Mouse (Mus musculus): ENCODE measurements around the gene Ankrd36.
"Not testable (repeated sequence)": the region's sequence is repeated elsewhere in the genome, so short reads cannot be mapped to it uniquely, and the experiment has no call there.

The Ankrd36 gene

DNA sequence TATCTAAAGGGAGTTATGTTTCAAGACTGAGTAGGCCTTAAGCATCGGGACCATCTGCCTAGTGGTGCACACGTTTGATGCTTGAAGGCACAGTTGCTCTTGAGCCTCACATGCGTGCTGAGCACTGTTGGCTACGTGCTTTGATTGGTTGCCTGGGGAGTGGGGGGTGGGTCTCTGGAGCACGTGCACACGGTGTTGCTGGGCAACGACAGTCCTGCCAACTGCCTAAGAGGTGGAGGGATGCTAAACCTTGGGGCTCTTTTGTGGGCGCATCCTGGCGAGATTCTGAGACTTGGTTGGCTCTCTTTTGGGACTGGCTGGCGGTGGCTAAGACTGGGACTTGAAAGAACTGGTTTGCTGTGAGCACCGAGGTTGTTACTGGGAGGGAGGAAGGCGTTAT lies at the start of gene Ankrd36:
Gene Ankrd36, plus strand, starts transcription at position 211 of the 400 bp plus-strand sequence.
- DNase-seq: no peak

DNA sequence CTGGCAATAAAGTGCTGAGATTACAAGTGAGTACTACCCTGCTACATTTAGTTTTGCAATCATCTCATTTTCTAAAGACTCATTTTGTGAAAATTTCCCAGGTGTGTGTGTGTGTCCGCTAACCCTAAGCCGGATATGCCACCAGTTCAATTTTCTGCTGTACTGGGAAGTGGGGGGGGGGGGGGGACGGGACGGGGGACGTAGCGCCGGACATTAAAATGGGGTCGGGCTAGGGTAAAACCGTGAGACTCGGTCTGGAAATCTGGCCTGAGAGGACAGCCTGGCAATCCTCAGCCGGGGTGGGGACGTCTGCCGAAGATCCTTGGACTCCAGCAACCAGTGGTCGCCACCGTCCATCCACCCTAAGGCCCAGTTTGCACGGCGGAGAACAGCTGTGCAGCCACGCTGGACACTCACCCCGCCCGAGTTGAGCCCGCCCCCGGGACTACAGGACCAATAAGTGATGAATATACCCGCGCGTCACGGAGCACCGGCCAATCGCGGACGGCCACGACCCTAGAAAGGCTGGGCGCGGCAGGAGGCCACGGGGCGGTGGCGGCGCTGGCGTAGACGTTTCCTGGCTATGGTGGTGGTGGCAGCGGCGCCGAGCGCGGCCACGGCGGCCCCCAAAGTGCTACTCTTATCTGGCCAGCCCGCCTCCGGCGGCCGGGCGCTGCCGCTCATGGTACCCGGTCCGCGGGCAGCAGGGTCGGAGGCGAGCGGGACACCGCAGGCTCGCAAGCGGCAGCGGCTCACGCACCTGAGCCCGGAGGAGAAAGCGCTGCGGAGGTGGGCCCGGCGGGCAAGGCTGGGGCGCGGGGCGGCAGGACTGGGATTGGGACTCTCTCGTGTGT lies 48.8 kb upstream of the Ankrd36 start, which contains the start of gene Xbp1:
Gene Xbp1, plus strand, starts transcription at position 248 of the 854 bp plus-strand sequence.
- DNase-seq: peak; percentile 98

GRCm38 (mm10) chr11:5521266-5521515 lies 48.3 kb upstream of the Ankrd36 start:
- no peak for DNase-seq

DNA sequence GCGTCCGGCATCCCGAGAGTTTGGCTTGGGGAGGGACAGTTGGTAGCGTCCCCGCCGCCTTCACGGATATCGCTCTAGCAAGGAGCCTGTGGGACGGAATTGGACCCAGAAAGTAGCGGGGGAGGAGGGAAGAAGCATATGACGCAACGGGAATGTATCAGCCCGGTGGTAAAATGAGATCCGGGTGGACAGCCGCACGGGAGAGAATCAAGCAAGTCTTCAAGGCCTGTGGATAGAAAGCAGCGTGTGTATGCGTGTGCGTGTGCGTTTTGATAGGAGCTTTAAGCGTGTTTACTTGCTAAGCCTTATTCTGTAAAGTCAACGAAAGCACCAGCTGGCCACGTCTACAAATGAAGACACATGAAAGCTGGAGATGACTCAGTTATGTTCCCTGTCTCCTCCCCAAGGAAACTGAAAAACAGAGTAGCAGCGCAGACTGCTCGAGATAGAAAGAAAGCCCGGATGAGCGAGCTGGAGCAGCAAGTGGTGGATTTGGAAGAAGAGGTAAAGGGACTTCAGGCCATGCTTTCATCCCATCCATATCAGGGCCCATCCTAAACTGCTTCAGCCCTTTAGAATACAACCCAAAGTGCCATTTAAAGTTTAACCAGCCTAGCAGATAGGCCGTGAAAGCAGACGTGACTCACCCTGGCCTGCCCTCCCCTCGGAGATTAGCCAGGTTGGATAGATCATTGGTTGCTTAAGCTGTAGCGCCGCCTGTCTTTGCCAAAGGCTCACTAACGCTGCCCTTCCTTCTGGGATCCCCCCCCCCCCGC lies 47.8 kb upstream of the Ankrd36 start:
- peak; percentile 85 for DNase-seq

DNA sequence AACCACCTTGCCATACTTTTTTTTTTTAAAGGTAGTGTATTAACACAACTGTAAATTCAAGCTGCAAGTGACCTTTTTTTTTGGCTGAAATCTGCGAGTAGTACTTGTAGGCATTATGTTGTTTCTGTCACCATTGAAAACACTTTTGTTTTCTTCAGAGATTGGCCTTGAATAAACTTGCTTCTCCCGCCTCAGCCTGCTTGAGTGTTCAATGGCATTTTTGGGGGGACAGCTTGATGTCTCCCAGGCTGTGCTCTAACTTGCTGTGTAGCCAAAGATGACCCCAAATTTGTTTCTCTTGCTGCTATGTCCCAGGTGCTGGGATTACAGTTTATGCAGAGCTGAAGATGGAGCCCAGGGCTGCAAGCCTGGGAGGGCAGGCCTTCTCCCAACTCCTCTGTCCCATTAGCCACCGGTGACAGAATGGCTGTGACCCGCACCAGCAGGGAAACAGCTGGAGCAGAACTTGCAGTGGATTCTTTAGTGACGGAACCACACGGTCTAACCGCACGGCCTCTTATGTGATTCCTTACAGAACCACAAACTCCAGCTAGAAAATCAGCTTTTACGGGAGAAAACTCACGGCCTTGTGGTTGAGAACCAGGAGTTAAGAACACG lies 46.6 kb upstream of the Ankrd36 start:
- DNase-seq: no peak

- no peak for DNase-seq
Observed at GRCm38 (mm10) chr11:5525418-5525817, 44.1 kb upstream of the Ankrd36 start.

DNA sequence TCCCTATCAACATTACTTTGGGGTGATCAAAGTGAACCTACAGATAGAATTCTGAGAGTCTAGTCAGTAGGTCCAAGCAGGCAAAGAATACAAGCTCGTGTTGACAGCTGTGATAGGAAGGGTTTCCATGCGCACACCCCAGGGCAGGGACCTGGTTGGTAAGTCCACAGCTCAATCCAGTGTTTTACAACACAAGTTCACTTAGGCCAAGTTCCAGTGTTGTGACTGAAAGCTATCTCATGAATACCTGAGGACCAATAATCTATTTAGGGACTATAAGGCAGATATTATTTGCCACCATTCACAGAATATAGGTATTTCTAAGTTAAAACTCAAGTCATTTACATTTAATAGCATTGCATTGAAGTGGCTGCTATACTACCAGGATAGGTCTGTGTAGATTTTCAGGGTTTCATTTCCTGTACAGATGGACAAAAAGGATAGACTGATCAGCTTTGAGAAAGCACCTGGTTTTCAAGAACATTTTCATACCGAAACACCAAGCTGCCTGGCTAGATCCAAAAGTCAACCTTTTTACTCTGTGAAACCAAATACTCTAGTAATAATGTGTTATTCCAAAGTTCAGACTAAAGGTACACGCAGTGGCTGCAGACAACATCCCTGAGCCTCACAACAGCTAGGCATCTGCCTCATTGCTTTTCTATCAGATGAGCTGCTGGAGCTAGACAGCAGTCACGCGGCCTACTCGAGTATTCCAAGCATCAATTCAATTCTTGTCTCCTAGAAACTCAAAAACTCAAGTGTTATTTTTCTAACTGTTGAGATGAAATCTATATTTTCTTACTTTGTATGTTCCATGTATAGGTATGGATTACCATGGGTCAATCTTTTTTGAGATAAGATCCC lies 42.7 kb upstream of the Ankrd36 start:
- no peak for DNase-seq

GRCm38 (mm10) chr11:5527865-5528523 lies 41.5 kb upstream of the Ankrd36 start:
- DNase-seq: no peak

- DNase-seq: no peak
Observed at GRCm38 (mm10) chr11:5528841-5529240, 40.6 kb upstream of the Ankrd36 start.

DNA sequence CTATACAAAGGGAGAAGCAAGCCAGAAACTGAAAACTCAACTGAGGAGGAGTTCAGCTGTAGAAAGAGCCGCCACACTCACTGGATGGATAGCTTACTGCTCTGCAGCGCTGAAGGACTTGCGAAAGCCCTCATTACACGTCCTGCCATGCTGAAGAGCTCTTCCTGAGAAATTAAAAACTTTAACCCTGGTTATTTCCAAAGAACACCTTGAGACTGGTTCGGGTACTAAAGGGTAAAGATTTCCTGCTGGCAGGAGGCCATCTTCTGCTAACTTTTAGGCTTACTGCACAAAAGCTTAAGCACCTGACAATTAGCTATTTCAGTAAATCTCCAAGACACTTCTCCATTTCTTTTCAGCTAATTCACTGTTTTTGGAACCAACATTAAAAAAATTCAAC lies 39.3 kb upstream of the Ankrd36 start:
- DNase-seq: no peak

DNA sequence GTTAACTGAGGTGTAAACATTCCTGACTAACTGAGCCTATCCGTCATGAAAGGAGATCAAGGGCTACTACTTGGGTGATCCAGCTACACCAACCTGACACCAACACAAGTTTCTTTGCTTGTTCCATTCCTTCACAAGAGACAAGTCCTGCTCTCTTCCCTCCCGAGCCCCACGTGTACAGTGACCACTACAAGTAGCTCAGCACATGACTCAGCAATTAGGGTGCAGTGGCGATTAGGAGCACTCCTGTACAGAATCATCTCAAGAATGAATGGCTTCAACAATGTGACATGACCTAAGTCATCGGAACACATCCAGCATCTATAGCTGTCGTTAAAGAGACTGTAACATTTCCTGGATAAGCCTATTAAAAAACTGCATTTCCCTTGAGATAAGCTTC lies 38.8 kb upstream of the Ankrd36 start:
- DNase-seq: no peak

DNA sequence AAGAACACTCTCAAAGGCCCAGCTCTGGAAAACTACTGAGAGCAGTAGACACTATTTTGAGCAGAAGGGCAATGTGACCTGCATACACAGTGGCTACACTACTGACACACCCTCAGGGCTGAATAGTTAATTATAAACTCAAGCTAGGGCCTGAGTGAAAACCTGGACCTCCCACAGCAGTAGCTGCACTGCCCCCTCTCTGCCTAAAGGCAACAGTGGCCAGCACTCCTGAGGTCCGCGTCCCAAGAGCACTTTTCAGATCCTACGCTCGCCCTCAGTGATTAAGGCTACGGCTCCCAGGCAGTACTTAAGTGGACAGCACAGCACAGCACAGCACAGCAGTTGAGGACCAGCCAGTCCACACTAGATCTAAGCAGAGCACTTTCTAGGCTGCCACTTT lies 36.4 kb upstream of the Ankrd36 start:
- DNase-seq: no peak

GRCm38 (mm10) chr11:5537454-5537853 lies 32.0 kb upstream of the Ankrd36 start:
- DNase-seq: not testable (repeated sequence)

DNA sequence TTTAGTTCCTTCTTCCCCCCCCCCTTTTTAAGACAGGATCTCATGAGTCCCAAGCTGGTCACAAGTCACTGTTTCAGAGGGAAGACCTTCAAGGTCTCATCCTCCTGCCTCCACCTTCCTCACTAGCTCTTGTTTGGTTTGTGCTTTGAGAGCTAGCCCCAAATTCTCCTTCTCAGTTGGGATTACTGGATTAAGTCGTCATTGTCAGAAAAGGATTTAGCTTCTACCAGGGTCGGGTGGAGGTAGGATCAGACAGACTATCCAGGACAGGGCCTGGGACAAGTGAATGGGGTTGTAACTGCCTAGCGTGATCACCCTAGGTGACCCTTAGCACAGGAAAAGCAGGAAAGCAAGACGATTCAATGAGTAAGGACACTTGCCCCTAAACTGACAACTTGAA lies 29.2 kb upstream of the Ankrd36 start:
- no peak for DNase-seq

DNA sequence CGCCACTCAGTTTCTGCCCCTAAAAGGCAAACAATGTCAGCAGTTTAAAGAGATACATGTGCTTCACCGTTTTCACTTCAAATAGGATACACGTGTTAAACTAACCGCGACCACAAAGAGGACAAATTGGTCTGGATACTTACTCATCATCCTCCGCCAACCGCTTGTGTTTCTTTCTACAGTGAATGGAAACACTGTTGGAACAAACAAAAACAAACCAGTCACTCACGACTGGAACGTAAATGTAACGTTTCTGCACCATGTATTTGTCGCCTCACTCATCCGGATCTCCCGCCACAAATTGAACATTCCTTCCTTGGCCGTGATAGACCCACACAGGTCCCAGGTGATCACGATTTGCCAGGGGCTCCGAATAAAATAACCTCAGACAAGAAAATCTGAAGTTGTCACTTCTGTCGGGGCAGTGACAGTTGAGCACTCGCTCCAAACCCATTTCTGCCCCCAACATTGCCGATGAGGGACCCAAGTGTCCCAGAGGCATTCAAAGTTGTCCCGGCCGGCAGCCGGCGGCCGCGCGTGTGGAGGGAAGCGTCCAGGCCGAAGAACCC lies 28.2 kb upstream of the Ankrd36 start:
- DNase-seq: no peak

DNA sequence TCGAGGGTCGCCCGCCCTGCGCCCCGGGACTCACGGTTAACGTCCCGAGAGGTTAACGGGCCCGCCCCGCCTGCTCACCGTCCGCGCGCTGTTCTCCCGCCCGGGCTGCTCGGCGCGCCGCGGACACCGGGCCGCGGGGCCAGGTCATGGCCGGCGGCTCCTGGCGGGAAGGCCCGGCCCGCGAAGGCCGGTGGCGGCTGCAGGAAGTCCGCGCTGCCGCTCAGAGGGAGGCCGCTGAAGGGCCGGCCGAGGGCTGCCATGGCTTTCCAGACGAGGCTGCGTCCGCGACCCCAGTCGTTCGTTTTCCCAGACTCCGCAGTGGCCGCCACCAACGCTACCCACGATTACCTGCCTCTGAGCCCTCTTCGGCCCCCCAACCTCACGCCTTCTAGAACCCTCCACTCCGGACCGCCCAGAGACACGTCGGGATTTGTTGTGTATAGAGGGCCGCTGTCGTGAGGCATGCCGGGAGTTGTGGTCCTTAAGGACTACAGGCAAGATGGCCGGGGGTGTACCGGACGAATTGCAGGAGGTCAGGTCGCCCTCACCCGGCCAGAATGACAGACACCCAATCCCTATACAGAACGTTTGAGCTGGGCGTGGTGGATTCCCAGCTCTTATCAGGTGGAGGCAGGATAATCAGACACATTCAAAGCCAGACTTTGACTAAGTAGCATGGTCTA lies 27.5 kb upstream of the Ankrd36 start, which contains the start of gene Ccdc117:
Gene Ccdc117, minus strand, starts transcription at position 389 of the 683 bp plus-strand sequence.
- DNase-seq: peak; percentile 94

GRCm38 (mm10) chr11:5542482-5543185 lies 26.9 kb upstream of the Ankrd36 start:
- no peak for DNase-seq

- no peak for DNase-seq
Observed at GRCm38 (mm10) chr11:5543281-5543680, 26.2 kb upstream of the Ankrd36 start.

DNA sequence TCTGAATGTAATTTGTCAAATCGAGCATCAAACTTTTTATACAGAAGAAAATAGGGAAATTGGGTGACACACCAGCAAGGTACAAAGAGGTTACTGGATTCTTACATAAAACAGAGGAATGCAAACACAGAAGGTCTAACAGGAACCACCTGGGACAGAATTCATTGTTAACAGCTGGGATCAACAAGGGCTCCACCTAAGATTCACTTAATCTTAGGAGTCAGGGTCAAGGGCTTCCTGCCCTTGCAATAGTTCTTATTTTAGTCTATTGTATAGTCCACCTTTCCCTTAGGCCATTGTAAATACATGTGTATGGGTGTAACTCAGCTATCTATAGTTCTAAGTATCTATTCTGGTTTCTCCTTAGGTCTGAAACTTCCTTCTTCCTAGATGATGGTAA lies 24.8 kb upstream of the Ankrd36 start:
- not testable (repeated sequence) for DNase-seq

DNA sequence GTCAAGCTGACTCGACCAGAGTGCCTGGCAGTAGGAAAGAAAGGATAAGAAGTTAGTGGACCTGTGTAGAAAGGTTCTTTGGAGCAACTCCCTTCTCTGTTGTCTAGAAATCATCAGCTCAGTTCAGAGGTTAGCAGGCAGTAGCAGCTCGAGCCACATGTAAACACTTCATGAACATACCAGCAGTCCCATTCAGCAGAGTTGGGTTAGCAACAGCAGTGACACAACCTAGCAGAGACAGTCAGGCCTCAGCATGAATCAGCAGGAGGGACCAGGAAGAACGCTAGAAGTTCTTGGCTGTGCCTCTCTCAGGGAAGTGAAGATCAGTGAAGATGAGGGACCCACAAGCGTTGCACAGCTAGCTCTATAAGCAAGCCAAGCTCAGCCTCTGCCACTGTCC lies 24.0 kb upstream of the Ankrd36 start:
- DNase-seq: no peak
